In genomic region chrX:77473511-77473910, GRCm38 (mm10) we compare ENCODE assay signal across 25 mouse cellular contexts. TPM values are rescaled to one million over a fixed set of nuclear protein-coding genes. Genes with fewer than 3 reads are reported as not detected.
DNase-seq lines count a peak whose midpoint lies in the region; ATAC-seq and TF ChIP-seq lines count a peak whose summit lies in the region.
"Had no signal": no experiment of that assay in that cellular context is flagged by ENCODE, and none has a peak within 500 bp of the region (broad histone marks: within the 10 kb centered on the region; RNA-seq: fewer than 3 reads in every experiment).

No protein-coding gene starts in this region.

- H3K9me3 ChIP-seq in liver, embryonic 15.5 days (replicated peaks), result no peaks in the 10 kb centered on the region
- H3K9me3 ChIP-seq in liver, embryonic 11.5 days (ENCODE audit: control insufficient read depth, low read length), result no peaks in the 10 kb centered on the region
- H3K9me3 ChIP-seq: forebrain, embryonic 15.5 days; G1E; heart, embryonic 10.5 days; heart, embryonic 15.5 days; kidney, embryonic 15.5 days; limb, embryonic 12.5 days; midbrain, embryonic 10.5 days; midbrain, embryonic 15.5 days had no signal

- no peaks in the 10 kb centered on the region for H3K36me3 ChIP-seq in liver, embryonic 15.5 days (replicated peaks)
- no peaks in the 10 kb centered on the region for H3K36me3 ChIP-seq in liver, embryonic 11.5 days (ENCODE audit: control insufficient read depth, insufficient read depth, low read length)
- no peaks in the 10 kb centered on the region for H3K36me3 ChIP-seq in myocyte (ENCODE audit: control insufficient read depth, insufficient read depth)
- H3K36me3 ChIP-seq: forebrain, embryonic 15.5 days; G1E; heart, embryonic 10.5 days; heart, embryonic 15.5 days; kidney, embryonic 15.5 days; limb, embryonic 12.5 days; midbrain, embryonic 10.5 days; midbrain, embryonic 15.5 days had no signal

- peak; percentile 66 for ATAC-seq in liver, embryonic 15.5 days (ENCODE audit: insufficient read depth)
- no peak for ATAC-seq in liver, embryonic 11.5 days (replicated peaks; ENCODE audit: low FRiP score)
- ATAC-seq: forebrain, embryonic 15.5 days; midbrain, embryonic 15.5 days; Patski had no signal

- no peaks in the 10 kb centered on the region for H3K4me1 ChIP-seq in liver, embryonic 15.5 days (replicated peaks)
- H3K4me1 ChIP-seq in liver, embryonic 11.5 days (replicated peaks; ENCODE audit: control insufficient read depth, insufficient read depth, low read length), result no peaks in the 10 kb centered on the region
- H3K4me1 ChIP-seq: forebrain, embryonic 15.5 days; heart, embryonic 10.5 days; heart, embryonic 15.5 days; kidney, embryonic 15.5 days; limb, embryonic 12.5 days; midbrain, embryonic 10.5 days; midbrain, embryonic 15.5 days had no signal

- intact Hi-C loops in left cerebral cortex, postnatal 14 days (cut with DNase I), result no loop called here

- no peak overlapping the region for H3K4me2 ChIP-seq in liver, embryonic 15.5 days
- no peak overlapping the region for H3K4me2 ChIP-seq in liver, embryonic 11.5 days
- H3K4me2 ChIP-seq in myocyte (ENCODE audit: low read depth), result peak overlapping the region; percentile 12
- H3K4me2 ChIP-seq: forebrain, embryonic 15.5 days; heart, embryonic 15.5 days; kidney, embryonic 15.5 days; limb, embryonic 12.5 days; midbrain, embryonic 15.5 days had no signal

- no peak overlapping the region for H3K27ac ChIP-seq in liver, embryonic 15.5 days (replicated peaks)
- H3K27ac ChIP-seq in liver, embryonic 11.5 days (ENCODE audit: low read depth, low read length), result no peak overlapping the region
- H3K27ac ChIP-seq: forebrain, embryonic 15.5 days; heart, embryonic 10.5 days; heart, embryonic 15.5 days; kidney, embryonic 15.5 days; limb, embryonic 12.5 days; midbrain, embryonic 10.5 days; midbrain, embryonic 15.5 days had no signal

- peak; percentile 15 to 21 for DNase-seq in kidney, adult 8-10 months
- no peak for DNase-seq in kidney, postnatal 25 days
- no peak for DNase-seq in liver, embryonic 11.5 days (ENCODE audit: low spot score)
- DNase-seq in yolk sac, embryonic 10.5 days (ENCODE audit: low spot score), result peak; percentile 34
- no peak for DNase-seq in thymus, postnatal 0 days (ENCODE audit: low spot score)
- DNase-seq in left cerebral cortex, postnatal 14 days (ENCODE audit: low spot score in 2 of 2), result no peak
- DNase-seq: adrenal gland, postnatal 10 days; cerebellum, adult 9-10 months; cerebellum, postnatal 36 days; gastrocnemius, postnatal 25 days; heart, adult 11 months; lung, adult 18-20 months; spleen, adult 18-20 months; thymus, postnatal 25 days had no signal

- H3ac ChIP-seq in myocyte (ENCODE audit: control insufficient read depth, insufficient read length), result no peak overlapping the region

- WGBS in liver, embryonic 15.5 days (ENCODE audit: insufficient replicate concordance), result 45% methylated on average over 1 of the region's 1 CpGs
- WGBS in liver, embryonic 11.5 days, result 53% methylated on average over 1 of the region's 1 CpGs

- H3K4me3 ChIP-seq in liver, embryonic 15.5 days (replicated peaks), result no peak overlapping the region
- H3K4me3 ChIP-seq in liver, embryonic 11.5 days (ENCODE audit: low read depth, low read length), result no peak overlapping the region
- H3K4me3 ChIP-seq in myocyte, result no peak overlapping the region
- H3K4me3 ChIP-seq: forebrain, embryonic 15.5 days; heart, embryonic 10.5 days; heart, embryonic 15.5 days; kidney, embryonic 15.5 days; limb, embryonic 12.5 days; midbrain, embryonic 10.5 days; midbrain, embryonic 15.5 days had no signal

- no peaks in the 10 kb centered on the region for H3K27me3 ChIP-seq in liver, embryonic 15.5 days
- H3K27me3 ChIP-seq in liver, embryonic 11.5 days (replicated peaks; ENCODE audit: control insufficient read depth, insufficient read depth, low read length), result no peaks in the 10 kb centered on the region
- no peaks in the 10 kb centered on the region for H3K27me3 ChIP-seq in myocyte (ENCODE audit: control insufficient read depth, insufficient read depth, insufficient read length)
- H3K27me3 ChIP-seq: forebrain, embryonic 15.5 days; heart, embryonic 15.5 days; kidney, embryonic 15.5 days; limb, embryonic 12.5 days; midbrain, embryonic 15.5 days had no signal

- no peak for TF ChIP-seq POLR2A in myocyte (IDR thresholded peaks at IDR 0.05; ENCODE audit: insufficient read length, low read depth)

- H3K79me2 ChIP-seq in myocyte (ENCODE audit: control insufficient read depth, insufficient read depth), result no peaks in the 10 kb centered on the region

- no peak overlapping the region for H3K9ac ChIP-seq in liver, embryonic 15.5 days
- no peak overlapping the region for H3K9ac ChIP-seq in liver, embryonic 11.5 days (ENCODE audit: low read depth, low read length)
- H3K9ac ChIP-seq: forebrain, embryonic 15.5 days; heart, embryonic 15.5 days; kidney, embryonic 15.5 days; limb, embryonic 12.5 days; midbrain, embryonic 15.5 days had no signal

TF ChIP-seq in myocyte, 11 proteins besides CTCF, POLR2A, EP300 and RAD21:
- TF ChIP-seq USF1 (IDR thresholded peaks at IDR 0.05; ENCODE audit: low read depth), result no peak
- no peak for TF ChIP-seq MYOG (IDR thresholded peaks at IDR 0.05; ENCODE audit: control insufficient read depth in 1 of 3, insufficient read depth in 1 of 3, insufficient read length in 2 of 3, low read depth in 2 of 3)
- TF ChIP-seq CEBPB (IDR thresholded peaks at IDR 0.05; ENCODE audit: insufficient read depth, poor library complexity, severe bottlenecking), result no peak
- TF ChIP-seq E2F4 (IDR thresholded peaks at IDR 0.05; ENCODE audit: insufficient read depth), result no peak
- no peak for TF ChIP-seq POLR2AphosphoS2 (IDR thresholded peaks at IDR 0.05; ENCODE audit: insufficient read length, low read depth)
- TF ChIP-seq TCF12 (IDR thresholded peaks at IDR 0.05; ENCODE audit: insufficient read depth, poor library complexity, severe bottlenecking), result no peak
- no peak for TF ChIP-seq MAX (IDR thresholded peaks at IDR 0.05; ENCODE audit: low read depth)
- no peak for TF ChIP-seq SRF (IDR thresholded peaks at IDR 0.05; ENCODE audit: control insufficient read depth, insufficient read length, low read depth)
- TF ChIP-seq REST (IDR thresholded peaks at IDR 0.05; ENCODE audit: insufficient read depth, insufficient read length), result no peak
- TF ChIP-seq MYOD1 (IDR thresholded peaks at IDR 0.05; ENCODE audit: control insufficient read depth in 1 of 3, insufficient read length in 2 of 3, low read depth in 2 of 3), result no peak
- TF ChIP-seq TCF3 (IDR thresholded peaks at IDR 0.05; ENCODE audit: insufficient read length, low read depth), result no peak

RNA-seq across cellular contexts. Expression of gene Tbl1x, which starts 37.3 kb away (rescaled TPM):
- 15.7 and 16.2 TPM in 2 replicates for polyA plus RNA-seq in liver, embryonic 15.5 days (2015; fragmentation: Nextera tagmentation; extraction: Ambion mirVana)
- polyA plus RNA-seq in liver, embryonic 11.5 days (2014; fragmentation: Nextera tagmentation; extraction: Ambion mirVana), result 53.0 and 56.7 TPM in 2 replicates
- polyA plus RNA-seq in myocyte (2012; fragmentation: generic; extraction: Trizol), result 31.6 TPM
- 42.5 and 46.1 TPM in 2 replicates for polyA plus RNA-seq in thymus, postnatal 0 days (2015; fragmentation: Nextera tagmentation; extraction: Ambion mirVana)
- 10 to 100 TPM; 50.2 to 51.0 TPM for total RNA-seq in left cerebral cortex, postnatal 14 days (2021)

Comparison
In these comparisons a context has a peak if more than half of its experiments do, and no peak if none do; other contexts are left out.
1. DNase-seq: peak in kidney, adult 8-10 months (2 of 2) and yolk sac, embryonic 10.5 days (single experiment); none in kidney, postnatal 25 days (0 of 2), liver, embryonic 11.5 days (single experiment), thymus, postnatal 0 days (single experiment) and left cerebral cortex, postnatal 14 days (0 of 2).